Mouse (Mus musculus): Measurements from ENCODE around the gene Abcg1.
A peak's percentile ranks its signal among the peaks of the same experiment; 100 is the strongest.

The Abcg1 gene

DNA sequence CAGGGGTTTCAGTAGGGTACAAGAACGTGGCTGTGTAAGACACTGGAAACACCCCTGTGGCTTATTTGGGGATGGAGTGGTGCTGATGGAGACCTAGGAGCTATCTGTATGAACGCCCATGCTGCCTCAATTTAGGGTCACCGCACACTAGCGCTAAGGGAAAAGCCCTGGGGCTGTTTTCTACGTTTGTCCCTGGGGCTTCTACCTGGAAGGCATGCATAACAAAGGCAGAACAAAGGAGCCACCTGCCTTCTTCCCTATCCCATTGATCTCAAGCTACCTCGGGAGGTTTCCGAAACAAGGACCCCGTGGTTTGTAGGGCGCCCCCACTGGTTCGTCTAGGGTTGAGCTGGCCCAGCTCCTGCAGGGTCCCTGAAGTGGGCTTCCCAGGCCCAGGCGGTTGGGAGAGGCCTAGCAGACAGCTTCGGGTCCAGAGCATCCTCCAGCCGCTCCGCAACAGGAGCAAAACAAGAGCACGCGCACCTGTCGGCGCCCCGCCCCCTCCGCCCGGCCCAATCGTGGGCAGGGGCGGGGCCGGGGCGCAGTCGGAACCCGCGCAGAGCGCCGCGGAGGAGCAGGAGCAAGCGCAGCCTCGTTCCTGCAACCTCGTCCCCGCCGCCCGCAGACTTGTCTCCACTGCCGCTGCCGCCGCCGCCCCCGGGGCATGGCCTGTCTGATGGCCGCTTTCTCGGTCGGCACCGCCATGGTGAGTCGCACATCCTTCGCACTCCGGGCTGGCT is at the start of gene Abcg1:
Abcg1 (plus strand) TSS at position 525 of the 740 bp plus-strand sequence.
- DNase-seq, result peak; percentile 71

DNA sequence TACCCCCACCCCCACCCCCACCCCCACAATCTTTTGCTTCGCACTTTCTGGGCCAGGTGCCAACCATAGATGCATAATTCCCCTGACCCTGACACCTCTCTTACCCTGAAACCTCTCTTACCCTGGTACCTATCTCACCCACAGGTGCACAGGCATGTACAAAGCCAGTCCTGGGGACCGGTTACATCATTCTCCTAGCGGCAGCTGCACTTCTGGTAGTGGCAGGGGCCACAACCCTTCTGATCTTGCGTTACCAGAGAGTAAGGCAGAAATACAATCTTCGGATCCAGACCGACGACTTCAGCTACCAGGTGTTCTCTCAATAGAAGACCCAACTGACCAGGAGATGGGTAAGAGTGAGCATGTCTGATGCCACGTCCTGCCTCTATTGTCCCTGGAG is 49.1 kb upstream of the Abcg1 start:
- no peak for DNase-seq

DNA sequence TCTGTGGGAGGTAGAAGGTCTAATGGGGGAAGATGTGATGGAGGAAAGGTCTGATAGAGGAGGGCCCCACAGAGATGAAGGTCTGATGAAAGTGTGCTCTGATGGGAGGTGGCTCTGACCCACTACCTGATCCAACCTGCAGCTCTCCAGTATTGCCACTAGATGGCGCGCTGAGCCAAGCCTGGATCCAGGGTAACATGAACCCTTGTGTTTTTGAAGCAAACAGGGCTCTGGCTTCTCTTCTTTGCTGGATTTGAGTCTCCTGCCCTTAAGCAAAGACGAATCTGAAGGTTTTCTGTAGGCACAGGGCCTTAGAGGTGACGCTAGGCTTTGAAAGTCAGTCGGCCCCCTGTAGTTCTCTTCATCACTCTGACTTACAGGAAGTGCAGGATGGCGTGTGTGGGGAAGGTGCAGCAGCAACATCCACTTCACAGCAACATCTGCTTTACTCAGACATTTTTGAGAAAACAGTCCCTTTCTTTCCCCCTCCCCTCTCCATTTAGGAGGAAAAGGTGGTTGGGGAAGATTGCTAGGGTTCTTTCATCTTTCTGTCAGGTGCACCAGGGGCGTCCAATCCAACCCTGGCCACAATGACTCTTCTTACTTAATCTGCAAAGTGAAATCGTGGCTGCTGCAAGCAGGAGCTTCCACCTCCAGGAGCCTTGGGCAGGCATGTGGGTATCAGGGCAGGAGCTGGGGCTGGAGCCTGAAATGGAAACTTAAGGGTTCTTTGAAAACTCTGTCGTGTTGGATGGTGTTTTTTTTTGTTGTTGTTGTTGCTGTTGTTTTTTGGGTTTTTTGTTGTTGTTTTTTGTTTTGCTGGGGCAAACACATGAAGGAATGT is 45.7 kb upstream of the Abcg1 start:
- peak; percentile 37 for DNase-seq

DNA sequence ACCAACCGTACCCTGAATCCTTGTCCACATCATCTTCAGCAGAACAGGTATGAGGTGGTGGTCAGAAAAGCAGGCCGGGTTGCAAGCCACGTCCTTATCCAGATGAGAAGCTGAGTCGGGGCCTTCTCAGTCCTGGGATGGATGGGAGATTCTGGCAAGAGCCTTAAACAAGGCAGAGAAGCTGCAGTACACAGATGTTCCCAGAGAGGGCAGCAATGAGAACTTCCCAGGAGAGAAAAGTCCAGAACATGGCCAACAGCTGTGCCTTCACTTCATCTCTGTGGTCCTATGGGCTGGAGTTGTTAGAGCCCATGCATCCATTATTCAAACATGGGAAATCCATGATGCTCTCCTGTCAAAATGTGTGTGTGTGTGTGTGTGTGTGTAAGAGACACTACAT is 39.2 kb upstream of the Abcg1 start:
- DNase-seq, result peak; percentile 59

DNA sequence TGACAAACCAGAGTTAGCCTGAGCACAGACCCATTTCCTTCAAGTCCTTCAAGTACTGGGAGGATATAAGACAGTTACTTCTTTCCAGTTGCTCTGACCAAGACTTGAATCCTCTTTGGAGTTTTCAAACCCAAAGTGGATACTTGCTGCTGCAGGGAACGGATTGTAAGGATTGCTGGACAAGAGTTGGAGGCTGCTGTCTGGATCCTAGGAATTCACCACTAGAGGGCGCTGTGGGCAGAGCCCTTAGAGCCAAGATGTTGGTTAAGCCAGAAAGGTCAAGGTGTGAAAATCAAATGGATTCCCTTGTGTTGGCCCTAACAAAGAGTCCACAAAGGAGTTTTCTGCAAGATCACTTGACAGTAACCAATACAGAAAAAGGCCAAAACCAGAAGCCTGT is 38.0 kb upstream of the Abcg1 start:
- peak; percentile 65 for DNase-seq

DNA sequence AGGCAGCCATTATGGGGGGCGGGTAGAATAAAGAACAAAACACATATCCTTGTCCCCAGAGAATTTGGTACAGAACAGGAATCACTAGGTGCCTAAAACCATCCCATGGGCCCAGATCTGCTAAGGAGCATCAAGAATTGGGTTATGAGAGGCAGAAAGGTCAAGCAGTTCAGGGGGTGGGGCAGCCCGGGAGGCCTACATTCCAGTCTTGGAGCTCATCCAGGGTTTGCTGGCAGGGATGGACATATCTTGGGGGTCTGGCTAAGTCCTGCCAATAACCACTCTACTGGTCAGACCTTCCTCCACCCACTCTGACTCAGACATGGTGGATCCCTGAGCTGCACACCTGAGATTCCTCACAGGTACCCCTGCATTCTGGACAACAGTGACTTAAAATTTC is 37.4 kb upstream of the Abcg1 start:
- peak; percentile 12 for DNase-seq

DNA sequence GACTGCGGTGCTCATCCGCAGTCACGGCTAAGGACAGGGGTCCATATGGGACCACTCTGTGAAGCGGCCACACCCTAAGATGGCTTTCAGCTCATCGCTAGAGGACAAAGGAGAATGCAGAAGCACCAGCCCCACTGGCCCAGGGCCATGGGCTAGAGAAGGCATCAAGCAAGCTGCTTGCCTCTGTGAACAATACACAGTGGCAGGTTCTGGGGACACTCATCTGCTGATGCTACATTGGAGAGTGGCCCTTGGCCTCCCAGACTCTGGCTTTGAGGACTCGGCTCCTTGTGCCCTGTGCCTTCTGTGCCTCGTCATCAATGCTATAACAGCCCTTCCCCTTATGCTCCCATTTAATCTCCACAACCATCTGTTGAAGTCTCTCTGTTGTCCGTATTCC is 36.2 kb upstream of the Abcg1 start:
- no peak for DNase-seq

DNA sequence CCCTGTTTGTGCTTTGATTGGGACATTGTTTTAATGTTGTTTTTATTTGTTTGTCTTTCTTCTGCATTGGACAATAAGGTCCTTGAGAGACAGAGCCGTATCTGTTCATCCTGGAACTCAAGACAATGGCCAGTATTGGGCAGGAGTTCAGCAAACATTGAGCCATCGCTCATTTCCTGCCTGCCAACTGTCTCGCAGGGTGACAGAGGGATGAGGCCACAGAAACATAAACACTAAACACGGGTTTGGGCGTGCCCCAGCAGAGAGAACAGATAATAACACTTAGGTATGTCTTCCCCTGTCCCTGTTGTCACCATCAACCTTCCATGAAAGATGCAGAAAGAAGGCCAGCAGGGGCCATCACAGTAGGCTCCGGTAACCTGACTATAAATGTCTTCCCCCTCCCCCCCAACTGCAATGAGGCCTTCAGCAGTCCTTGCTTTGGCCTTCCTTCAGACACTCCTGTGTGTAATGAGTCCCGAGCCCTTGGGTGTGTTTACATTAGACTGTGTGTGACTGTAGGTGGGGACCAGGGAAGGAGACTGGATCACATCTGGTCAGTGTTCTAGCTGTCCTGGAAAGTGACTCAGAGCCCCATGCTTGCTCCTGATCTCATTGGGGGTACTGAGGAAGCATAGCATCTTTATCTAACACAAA is 33.2 kb upstream of the Abcg1 start:
- no peak for DNase-seq

DNA sequence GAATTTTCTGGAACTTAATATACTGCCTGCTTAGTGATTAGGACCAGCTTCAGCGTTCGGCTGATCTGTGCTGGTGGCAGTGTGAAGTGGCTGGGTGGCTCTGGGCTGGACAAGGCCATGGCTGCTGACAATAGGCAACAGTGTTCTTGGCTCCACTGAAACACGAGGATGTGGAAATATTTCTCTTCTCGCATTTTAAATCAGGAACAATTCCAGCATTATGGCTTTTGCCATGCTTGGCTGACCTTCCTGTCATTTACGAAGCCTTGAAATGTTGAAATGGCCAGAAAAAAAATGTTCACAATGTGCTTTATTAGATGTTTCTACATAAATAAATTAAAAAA is 32.7 kb upstream of the Abcg1 start:
- DNase-seq, result no peak

DNA sequence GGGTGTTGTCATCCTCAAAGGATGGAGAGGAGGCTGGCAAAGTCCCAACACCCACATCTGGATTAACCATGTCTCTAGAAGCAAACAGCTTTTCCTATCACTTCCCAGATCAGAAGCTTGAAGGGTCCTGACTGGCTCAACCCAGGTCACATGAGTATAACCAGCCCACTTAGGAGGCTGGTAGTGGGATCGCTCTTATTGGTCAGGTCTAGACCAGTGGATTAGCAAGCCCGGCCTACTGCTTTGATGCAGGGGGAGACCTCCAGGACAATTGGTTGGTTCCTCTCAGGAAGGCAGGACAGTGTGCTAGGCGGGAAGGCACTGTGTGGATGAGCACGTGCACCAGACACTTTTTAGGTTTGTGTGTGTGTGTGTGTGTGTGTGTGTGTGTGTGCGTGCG is 30.5 kb upstream of the Abcg1 start:
- DNase-seq, result no peak

DNA sequence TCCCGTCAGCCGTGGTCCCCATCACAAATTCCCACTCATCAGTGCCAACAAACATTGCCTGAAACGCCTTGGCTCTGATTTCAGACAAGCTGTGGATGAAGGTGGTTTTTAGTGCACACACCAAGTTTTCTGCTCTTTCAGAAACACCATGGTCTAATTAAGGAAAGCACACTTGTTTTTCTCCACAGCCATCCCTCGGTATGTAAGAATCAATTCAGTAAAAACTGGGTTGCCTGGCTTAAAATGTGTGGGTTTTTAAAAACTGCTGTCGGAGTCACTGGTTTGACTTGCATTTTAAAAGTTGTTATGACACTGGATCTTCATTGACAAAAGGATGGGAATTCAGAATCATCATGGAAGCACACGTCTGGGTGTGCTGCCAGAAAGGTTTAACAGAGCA is 29.8 kb upstream of the Abcg1 start:
- DNase-seq, result no peak

DNA sequence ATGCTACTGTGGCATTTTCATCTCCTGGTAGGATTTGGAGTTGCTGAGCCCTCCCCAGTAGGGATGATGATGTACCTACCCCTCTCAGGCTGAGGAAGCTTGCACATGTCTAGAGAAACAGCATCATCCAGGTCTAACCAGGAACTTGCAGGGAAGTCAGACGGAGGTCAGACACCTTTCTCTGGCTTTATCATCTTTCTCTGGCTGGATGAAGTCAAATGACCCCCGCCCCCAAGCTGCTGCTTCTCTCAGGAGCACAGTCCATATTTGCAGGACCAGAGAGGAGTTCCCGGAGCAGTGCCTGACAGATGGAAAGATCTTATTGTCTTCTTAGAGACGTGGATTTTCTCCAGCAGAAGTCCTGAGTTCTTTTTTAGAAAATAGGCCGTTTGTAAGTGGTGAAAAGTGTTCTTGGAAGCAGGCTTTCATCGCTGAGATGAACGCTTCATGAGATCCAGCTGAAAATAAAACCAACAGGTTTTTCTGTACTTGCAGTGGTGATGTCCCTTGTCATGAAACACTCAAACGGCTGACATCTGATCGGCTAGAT is 28.6 kb upstream of the Abcg1 start:
- DNase-seq, result no peak

DNA sequence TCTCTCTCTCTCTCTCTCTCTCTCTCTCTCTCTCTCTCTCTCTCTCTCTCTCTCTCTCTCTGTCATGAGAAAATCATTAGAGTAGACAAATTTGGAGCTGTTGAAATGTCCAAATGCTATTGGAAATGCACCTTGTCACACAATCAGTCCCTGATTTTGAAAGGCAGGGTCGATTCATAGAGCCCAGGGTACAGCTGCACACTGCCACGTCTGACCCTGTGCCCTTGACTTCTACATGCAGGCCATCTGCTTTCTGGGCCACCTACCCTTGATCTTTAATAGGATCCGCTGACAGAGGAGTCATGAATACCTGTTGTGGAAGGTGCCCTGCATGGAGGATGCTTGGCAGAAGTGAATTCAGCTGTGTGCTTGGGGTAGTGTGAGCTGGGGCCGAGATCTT is 28.1 kb upstream of the Abcg1 start:
- DNase-seq, result no peak

DNA sequence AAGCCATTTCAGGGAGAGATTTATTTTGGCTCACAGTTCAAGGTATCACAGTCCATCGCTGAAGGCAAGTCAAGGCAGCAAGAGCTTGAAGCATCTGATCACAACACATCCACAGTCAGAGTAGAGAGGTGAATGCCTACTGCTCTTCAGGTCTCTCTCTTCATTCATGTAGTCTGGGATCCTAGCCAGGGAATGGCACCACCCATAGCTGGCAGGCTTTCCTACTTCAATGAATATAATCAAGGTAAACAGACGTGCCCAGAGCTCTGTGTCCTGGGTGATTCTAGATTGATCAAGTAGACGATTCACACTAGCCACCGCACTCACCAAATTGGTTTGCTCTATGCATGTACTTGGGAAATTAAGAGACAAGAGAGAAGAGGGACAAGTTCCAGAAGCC is 25.1 kb upstream of the Abcg1 start:
- no peak for DNase-seq

DNA sequence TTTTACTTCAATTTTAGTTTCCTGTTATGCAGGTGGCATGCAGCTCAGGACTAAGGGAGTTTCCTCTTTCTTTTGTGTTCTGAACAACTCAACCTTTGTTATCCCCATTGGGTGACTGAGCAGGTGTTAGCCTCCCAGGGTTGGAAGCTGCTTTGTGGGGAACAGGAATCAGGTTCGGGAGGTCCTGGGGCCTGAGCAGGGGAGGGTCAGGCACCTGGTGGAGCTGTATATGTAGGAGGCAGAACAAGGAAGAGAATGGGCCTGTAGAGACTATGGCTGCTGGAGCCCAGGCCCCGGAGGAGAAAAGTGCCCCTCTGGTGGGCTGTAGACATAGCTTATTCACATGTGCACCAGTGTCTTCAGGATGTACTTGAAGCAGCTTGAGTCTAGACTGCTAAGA is 24.2 kb upstream of the Abcg1 start:
- DNase-seq, result no peak

DNA sequence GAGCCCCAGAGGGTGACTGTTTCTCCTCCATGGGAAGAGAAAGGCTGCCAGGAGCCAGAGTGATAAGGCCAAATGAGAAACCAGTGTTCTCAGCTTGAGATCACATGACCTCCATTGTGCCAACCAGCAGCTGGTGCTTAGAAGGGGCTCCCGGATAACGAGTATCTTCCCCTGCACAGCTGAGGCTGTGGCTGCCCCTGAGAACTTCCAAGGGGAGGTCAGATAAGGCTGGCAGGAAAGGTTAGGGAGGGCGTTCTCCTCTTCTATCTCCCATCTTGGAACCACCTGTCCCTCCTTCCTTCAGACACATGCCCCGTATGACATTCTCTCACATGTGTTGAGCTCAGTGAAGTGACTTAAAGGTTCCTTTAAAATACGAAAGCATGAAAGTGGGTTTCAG is 23.3 kb upstream of the Abcg1 start:
- DNase-seq, result no peak

DNA sequence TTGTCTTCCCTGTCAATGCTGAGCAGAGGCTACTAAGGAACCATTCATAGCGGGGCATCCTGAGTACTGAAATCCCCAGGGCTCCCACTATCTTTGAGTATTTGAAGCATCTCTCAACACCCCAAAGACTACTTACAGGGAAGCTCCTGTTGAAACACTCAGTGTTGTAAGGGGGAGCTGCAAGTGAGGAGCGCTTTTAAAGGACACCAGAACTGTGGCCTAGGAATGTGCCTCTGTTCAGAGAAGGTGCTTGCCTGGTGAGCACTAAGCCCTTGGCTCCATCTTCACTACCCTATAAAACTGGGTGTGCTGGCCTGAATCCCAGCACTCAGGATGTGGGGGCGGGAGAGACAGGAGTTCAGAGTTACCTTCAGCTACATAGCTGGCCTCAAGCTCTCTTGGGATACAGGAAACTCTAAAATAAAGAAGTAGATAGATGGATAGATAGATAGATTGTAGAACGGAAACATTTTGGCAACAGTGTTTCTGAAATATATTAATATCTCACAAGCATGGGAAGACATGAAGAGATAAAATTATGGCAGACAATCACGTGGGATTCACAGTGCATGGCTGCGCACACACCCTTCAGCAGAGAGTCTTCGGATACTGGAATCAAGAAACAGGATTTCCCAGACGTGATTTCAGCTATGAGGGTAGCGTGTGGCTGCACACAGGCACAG is 22.7 kb upstream of the Abcg1 start:
- DNase-seq, result no peak

DNA sequence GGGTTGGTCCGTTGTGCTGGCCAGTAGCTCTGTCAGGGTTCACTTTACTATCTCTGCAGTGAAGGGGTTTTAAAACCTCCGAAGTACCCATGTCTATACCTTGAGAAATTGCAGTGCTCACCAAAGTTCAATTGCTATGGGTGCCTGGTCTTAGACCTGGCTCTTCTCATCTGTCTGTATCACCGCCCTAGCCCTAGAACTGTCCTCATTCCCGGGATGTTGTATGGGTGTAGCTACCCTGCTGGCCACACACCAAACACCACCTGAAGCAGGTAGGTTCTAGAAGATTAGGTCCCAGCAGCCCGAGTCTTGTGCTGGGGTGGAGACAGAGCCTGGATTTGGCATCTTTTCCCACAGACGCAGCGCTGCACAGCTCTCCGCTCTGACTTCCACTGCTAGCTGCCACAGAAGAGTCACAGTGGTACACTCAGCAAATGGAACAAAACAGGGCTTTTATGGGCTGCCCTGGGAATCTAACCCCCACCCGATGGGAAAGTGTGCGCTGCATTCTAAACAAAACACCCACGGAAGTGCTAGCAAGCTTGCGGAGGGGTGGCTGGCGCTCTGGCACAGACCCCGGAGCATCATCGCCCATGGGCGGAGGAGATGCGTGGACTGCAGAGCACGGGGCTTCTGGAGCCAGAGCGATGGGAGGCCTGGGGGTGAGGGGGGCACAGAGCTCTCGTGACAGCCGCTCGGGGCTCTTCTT is 21.2 kb upstream of the Abcg1 start:
- DNase-seq, result no peak

DNA sequence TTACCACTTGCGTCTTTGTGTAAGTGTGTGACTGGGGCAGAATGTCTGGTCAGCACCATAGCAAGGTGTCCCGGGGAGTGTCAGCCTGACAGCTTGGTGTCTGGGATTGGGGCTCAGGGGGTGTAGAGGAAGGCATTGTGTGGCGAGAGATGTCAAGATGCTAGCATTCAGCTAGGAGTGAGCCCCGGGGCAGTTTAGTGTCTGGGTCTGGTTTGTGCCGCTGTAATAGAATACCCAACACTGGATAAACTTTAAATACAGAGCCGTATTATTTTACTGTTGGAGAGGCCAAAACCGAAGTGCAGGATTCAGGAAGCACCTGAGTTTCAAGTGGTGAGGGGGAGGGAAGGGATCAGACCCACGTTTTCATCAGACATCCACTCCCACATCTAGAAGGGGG is 20.1 kb upstream of the Abcg1 start:
- DNase-seq, result no peak

DNA sequence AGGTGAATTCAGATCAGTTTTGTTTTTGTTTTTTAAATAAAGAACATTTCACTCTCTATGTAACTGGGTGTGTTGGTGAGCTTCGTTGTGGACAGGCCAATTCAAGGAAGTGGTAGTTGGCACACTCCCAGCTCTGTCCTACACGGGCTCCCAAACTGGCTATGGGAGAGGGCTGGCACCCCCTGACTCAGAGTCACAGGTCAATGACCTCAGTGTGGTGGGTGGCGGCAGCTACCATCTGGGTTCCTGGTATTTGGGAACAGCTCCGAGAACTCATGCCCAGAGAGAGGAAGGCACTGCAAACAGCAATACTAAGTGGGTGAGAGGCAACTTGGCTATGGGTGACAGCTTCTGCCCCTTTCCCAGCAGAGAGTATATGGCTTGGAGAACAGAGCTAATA is 19.1 kb upstream of the Abcg1 start:
- DNase-seq, result peak; percentile 30

DNA sequence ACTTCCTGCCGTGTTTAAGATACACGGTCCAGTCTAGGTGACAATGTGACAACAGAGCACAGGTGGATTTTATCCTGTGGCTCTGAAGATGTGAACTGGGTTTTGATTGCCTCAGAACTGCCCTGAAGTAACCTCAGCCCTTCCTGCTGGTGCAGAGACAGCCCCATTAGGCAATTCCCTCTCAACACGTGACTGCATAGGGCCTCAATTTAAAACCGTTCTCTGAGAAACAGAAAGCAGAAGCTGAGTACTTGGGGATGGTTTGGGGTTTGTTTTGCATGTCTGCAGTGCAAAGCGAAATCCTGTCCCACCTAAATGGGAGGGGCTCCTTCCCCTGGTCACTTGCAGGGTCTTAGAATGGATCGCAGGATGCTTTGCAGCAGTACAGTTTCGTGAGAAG is 17.8 kb upstream of the Abcg1 start:
- DNase-seq, result no peak

DNA sequence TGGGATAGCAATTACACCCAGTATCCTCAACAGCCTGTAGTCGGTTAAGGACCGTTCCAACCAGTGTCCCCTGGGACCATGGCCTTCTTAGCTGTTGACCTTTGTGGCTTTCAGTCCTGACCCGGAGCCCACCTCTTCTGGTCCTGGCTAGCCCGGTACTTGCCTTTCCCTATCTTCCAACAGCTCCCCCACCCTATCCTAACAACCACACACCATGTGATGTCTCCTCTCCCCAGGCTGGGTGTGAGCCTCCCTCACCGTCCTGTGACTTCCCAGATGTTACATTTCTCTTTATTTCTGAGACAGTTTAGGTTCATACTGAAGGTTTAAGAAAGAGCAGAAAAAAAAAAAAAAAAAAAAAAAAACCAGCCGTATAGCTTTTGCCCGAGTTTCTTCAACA is 17.1 kb upstream of the Abcg1 start:
- DNase-seq, result no peak

DNA sequence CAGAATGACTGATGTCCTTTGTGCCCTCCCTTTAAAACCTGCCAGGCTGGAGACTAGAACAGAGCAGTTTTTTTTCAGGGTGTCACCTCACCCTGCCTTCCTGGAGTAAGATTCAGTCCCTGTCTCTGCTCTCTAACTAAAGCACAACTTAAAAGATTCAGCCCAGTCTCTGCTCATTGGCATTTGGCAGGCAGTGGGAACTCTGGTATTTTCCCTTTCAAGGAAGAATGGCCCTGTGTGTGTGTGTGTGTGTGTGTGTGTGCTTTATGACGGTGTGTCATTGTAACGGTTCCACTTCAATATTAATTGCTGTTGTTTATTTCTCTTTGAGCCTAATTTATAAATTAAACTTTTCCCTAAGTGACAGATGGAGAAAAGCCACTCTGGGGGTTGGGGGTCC is 14.7 kb upstream of the Abcg1 start:
- DNase-seq, result no peak

Data from kidney, postnatal 14 days (tissue).